Mouse (Mus musculus): ENCODE measurements around the gene Hjurp. TPM values are rescaled to one million over a fixed set of nuclear protein-coding genes. Genes with fewer than 3 reads are reported as not detected.

The Hjurp gene
- polyA plus RNA-seq, 1 experiment from 2014 or later: 211 TPM

DNA sequence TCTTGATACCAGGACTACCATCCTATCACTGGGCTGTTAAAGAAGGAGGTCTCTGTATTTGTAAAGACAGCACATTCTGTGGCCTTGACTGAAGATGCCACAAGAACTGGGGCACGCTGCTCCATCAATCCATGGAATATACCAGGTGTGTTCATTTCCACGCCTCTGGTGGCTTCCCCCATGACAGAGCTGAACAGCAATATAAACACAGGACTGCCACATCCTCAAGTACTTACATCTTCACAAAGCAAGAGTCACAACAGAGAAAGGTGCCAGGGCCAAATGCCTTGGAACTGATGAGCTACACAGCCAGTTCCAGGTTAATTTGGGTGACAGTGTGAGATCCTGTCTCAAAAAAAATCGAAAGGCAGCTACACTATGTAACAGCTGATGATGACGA is 3.6 kb downstream of the Hjurp start:
- Histone ChIP-seq H3K4me3 (ENCODE audit: low read depth, low read length) (no peak overlapping the region), H3K27ac (ENCODE audit: low read length) (no peak overlapping the region), H3K9me3 (ENCODE audit: control insufficient read depth, low read depth, low read length) (no peaks in the 10 kb centered on the region), H3K4me2 (replicated peaks; ENCODE audit: low read depth, low read length) (no peak overlapping the region), H3K4me1 (ENCODE audit: control insufficient read depth, insufficient read depth, low read length) (peaks cover 24% of the 10 kb centered on the region), H3K9ac (replicated peaks; ENCODE audit: low read depth, low read length) (no peak overlapping the region), H3K36me3 (ENCODE audit: control insufficient read depth, insufficient read depth, low read length) (peaks cover 59% of the 10 kb centered on the region), H3K27me3 (ENCODE audit: control insufficient read depth, insufficient read depth, low read length) (no peaks in the 10 kb centered on the region)
- no peak for ATAC-seq (ENCODE audit: insufficient number of reproducible peaks, insufficient read depth, low FRiP score, low read depth)
- WGBS: 85% methylated on average over 4 of the region's 4 CpGs

DNA sequence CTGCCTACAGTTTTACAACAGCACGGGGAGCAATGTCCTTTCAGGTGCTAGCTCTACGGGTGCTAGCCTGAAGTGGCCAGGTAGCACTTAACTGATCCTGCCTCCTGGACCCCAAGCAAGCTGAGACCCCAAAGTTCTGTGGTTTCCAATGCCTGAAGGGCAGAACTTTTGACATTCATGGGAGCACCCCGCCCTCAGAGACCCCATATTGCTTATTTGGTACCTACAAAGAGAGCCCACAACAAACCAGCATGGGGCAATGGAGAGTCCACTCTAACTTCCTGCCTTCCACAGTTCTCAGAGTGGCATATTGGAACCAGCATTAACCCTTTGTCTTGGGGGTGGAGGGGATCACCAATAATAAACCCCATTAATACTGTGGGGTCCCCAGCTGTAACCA is 4.1 kb downstream of the Hjurp start:
- no peak overlapping the region for H3K4me3 ChIP-seq (ENCODE audit: low read depth, low read length)
- ATAC-seq (ENCODE audit: insufficient number of reproducible peaks, insufficient read depth, low FRiP score, low read depth): no peak
- peaks cover 65% of the 10 kb centered on the region for H3K36me3 ChIP-seq (ENCODE audit: control insufficient read depth, insufficient read depth, low read length)
- H3K9me3 ChIP-seq (ENCODE audit: control insufficient read depth, low read depth, low read length): no peaks in the 10 kb centered on the region
- 96% methylated on average over 3 of the region's 3 CpGs for WGBS
- H3K4me2 ChIP-seq (replicated peaks; ENCODE audit: low read depth, low read length): no peak overlapping the region
- H3K9ac ChIP-seq (replicated peaks; ENCODE audit: low read depth, low read length): no peak overlapping the region
- no peak overlapping the region for H3K27ac ChIP-seq (ENCODE audit: low read length)
- H3K4me1 ChIP-seq (ENCODE audit: control insufficient read depth, insufficient read depth, low read length): peaks cover 24% of the 10 kb centered on the region
- no peaks in the 10 kb centered on the region for H3K27me3 ChIP-seq (ENCODE audit: control insufficient read depth, insufficient read depth, low read length)

DNA sequence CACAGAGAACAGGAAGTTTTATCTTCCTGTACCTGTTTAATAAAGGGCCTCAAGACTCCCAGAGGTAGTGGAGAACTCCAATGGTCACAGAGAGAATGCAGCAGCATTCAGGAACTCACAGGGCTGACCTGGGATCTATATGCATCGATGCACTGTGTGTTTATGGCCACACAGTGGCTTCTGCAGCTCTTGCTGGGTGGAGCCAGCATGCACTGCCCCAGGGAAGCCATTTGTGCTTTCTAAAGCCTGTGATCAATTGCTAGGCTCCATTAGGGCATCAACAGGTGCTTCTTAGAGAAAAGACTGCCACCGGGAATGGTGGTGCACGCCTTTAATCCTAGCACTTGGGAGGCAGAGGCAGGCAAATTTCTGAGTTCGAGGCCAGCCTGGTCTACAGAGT is 4.6 kb downstream of the Hjurp start:
- Histone ChIP-seq H3K27ac (ENCODE audit: low read length) (no peak overlapping the region), H3K36me3 (ENCODE audit: control insufficient read depth, insufficient read depth, low read length) (peaks cover 69% of the 10 kb centered on the region), H3K27me3 (ENCODE audit: control insufficient read depth, insufficient read depth, low read length) (no peaks in the 10 kb centered on the region), H3K4me2 (replicated peaks; ENCODE audit: low read depth, low read length) (no peak overlapping the region), H3K9ac (replicated peaks; ENCODE audit: low read depth, low read length) (no peak overlapping the region), H3K4me1 (ENCODE audit: control insufficient read depth, insufficient read depth, low read length) (peaks cover 21% of the 10 kb centered on the region), H3K4me3 (ENCODE audit: low read depth, low read length) (no peak overlapping the region), H3K9me3 (ENCODE audit: control insufficient read depth, low read depth, low read length) (no peaks in the 10 kb centered on the region)
- WGBS: 69% methylated on average over 4 of the region's 4 CpGs
- no peak for ATAC-seq (ENCODE audit: insufficient number of reproducible peaks, insufficient read depth, low FRiP score, low read depth)

DNA sequence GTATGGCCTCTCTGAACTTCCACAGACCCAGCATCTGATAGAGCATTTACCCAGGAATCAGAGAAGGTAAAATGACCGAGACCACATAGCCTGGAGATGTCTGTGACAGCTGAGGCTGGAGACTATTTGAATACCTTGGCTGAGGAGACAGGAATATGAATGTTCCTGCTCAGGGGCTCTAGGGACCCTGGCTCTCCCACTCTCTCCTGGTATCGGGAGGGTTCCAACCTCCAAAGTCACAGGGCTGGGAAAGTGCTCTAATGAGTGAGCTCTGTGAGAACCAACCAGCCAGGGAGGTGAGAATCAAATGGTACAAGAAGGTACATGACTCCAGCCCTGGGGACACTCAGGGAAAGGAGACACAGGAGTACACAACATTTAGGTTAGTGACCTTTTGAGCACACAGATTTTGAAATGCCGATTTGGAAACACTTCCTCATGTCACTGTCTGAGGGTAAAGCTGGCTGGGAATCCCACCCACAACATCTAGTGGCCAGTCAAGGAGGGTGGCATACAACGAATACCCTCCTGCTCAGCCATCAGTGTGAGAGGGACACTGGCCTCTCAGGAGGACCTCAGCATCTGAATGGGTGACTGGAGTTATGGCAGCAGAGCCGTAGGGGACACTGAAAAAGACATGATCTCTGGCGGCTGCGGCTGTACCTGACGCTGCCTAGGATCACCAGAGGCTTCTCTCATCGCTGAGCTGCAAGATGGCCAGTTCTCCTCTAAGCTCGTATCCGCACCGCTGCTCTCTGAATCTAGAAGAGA is 7.7 kb downstream of the Hjurp start:
- H3K27me3 ChIP-seq (ENCODE audit: control insufficient read depth, insufficient read depth, low read length): no peaks in the 10 kb centered on the region
- no peak overlapping the region for H3K4me3 ChIP-seq (ENCODE audit: low read depth, low read length)
- WGBS: 89% methylated on average over 12 of the region's 12 CpGs
- H3K27ac ChIP-seq (ENCODE audit: low read length): no peak overlapping the region
- no peak overlapping the region for H3K4me2 ChIP-seq (replicated peaks; ENCODE audit: low read depth, low read length)
- no peaks in the 10 kb centered on the region for H3K4me1 ChIP-seq (ENCODE audit: control insufficient read depth, insufficient read depth, low read length)
- no peak for ATAC-seq (ENCODE audit: insufficient number of reproducible peaks, insufficient read depth, low FRiP score, low read depth)
- H3K9me3 ChIP-seq (ENCODE audit: control insufficient read depth, low read depth, low read length): no peaks in the 10 kb centered on the region; the same call in 1 of the 2 replicates
- no peak overlapping the region for H3K9ac ChIP-seq (replicated peaks; ENCODE audit: low read depth, low read length)
- peaks cover 88% of the 10 kb centered on the region for H3K36me3 ChIP-seq (ENCODE audit: control insufficient read depth, insufficient read depth, low read length)

DNA sequence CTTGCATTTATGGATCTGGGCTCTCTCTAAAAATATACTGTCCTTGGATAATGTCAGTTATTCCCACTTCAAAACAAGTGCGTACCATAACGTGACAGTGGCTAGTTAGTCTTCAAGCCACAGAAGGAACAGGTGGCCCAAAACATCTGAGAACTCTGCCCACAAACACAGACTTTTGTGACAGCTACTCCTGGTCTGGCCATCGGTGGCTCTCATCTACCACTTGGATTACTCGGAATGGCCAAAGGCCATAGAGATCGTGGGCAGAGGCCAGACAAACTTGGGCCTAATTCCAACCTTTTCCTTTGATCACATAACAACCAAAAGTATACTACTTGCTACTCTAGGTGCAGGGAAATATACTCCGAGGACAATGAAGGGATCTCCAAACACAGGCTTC is 9.4 kb downstream of the Hjurp start:
- no peak overlapping the region for H3K27ac ChIP-seq (ENCODE audit: low read length)
- H3K27me3 ChIP-seq (ENCODE audit: control insufficient read depth, insufficient read depth, low read length): no peaks in the 10 kb centered on the region
- WGBS: 88% methylated on average over 6 of the region's 6 CpGs
- H3K4me1 ChIP-seq (ENCODE audit: control insufficient read depth, insufficient read depth, low read length): no peaks in the 10 kb centered on the region
- H3K36me3 ChIP-seq (ENCODE audit: control insufficient read depth, insufficient read depth, low read length): peaks cover 88% of the 10 kb centered on the region
- no peak overlapping the region for H3K4me2 ChIP-seq (replicated peaks; ENCODE audit: low read depth, low read length)
- ATAC-seq (ENCODE audit: insufficient number of reproducible peaks, insufficient read depth, low FRiP score, low read depth): no peak
- no peaks in the 10 kb centered on the region; the same call in 1 of the 2 replicates for H3K9me3 ChIP-seq (ENCODE audit: control insufficient read depth, low read depth, low read length)
- H3K9ac ChIP-seq (replicated peaks; ENCODE audit: low read depth, low read length): no peak overlapping the region
- no peak overlapping the region for H3K4me3 ChIP-seq (ENCODE audit: low read depth, low read length)

DNA sequence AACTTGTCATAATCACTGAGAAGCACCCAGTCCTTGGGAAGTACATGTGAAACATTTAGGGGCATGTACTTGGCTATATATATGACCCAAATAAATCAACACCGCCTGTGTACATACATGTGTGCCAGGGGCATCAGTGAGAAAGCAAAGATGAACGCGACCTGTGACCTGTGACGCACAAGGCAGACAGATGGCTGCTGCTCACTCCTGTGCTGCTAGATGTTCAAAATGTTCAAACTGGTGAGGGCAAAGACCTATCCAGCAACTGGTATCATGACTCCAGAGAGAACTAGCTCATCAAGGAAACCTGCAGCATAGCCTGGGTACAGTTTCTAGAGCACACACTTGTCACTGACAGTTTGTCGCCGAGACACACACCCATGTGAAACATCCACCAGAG is 9.9 kb downstream of the Hjurp start:
- 92% methylated on average over 6 of the region's 6 CpGs for WGBS
- H3K9ac ChIP-seq (replicated peaks; ENCODE audit: low read depth, low read length): no peak overlapping the region
- H3K4me2 ChIP-seq (replicated peaks; ENCODE audit: low read depth, low read length): no peak overlapping the region
- H3K4me3 ChIP-seq (ENCODE audit: low read depth, low read length): no peak overlapping the region
- H3K4me1 ChIP-seq (ENCODE audit: control insufficient read depth, insufficient read depth, low read length): peaks cover under 1% of the 10 kb centered on the region; the same call in 1 of the 2 replicates
- ATAC-seq (ENCODE audit: insufficient number of reproducible peaks, insufficient read depth, low FRiP score, low read depth): no peak
- H3K27ac ChIP-seq (ENCODE audit: low read length): no peak overlapping the region
- no peaks in the 10 kb centered on the region for H3K27me3 ChIP-seq (ENCODE audit: control insufficient read depth, insufficient read depth, low read length)
- H3K36me3 ChIP-seq (ENCODE audit: control insufficient read depth, insufficient read depth, low read length): peaks cover 88% of the 10 kb centered on the region
- no peaks in the 10 kb centered on the region; the same call in 1 of the 2 replicates for H3K9me3 ChIP-seq (ENCODE audit: control insufficient read depth, low read depth, low read length)

DNA sequence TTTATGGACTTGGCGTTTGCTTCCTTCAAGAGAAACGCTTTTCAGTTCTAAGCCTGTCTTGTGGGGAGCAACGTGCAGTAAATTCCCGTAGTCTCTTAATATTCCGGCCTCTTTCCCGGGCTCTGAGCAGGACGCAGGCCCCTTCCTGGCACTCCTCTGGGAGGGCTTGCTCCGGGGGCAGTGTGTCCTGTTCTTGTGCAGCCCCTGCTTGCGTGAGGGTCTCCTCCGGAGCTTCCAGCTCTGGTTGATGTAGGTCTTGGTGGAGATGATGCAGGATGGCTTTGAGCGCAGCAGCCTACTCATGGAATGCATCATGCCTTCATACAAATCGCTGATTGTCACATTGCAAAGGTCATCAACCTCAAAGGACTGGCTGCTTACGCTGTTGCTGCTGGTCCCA is 11.3 kb downstream of the Hjurp start:
- no peaks in the 10 kb centered on the region for H3K27me3 ChIP-seq (ENCODE audit: control insufficient read depth, insufficient read depth, low read length)
- peaks cover 90% of the 10 kb centered on the region for H3K36me3 ChIP-seq (ENCODE audit: control insufficient read depth, insufficient read depth, low read length)
- no peaks in the 10 kb centered on the region; the same call in 1 of the 2 replicates for H3K9me3 ChIP-seq (ENCODE audit: control insufficient read depth, low read depth, low read length)
- no peak overlapping the region for H3K4me3 ChIP-seq (ENCODE audit: low read depth, low read length)
- no peak overlapping the region for H3K27ac ChIP-seq (ENCODE audit: low read length)
- no peak overlapping the region for H3K9ac ChIP-seq (replicated peaks; ENCODE audit: low read depth, low read length)
- no peak overlapping the region for H3K4me2 ChIP-seq (replicated peaks; ENCODE audit: low read depth, low read length)
- no peak for ATAC-seq (ENCODE audit: insufficient number of reproducible peaks, insufficient read depth, low FRiP score, low read depth)
- H3K4me1 ChIP-seq (ENCODE audit: control insufficient read depth, insufficient read depth, low read length): peaks cover 4% of the 10 kb centered on the region; the same call in 1 of the 2 replicates
- WGBS: 90% methylated on average over 13 of the region's 13 CpGs

DNA sequence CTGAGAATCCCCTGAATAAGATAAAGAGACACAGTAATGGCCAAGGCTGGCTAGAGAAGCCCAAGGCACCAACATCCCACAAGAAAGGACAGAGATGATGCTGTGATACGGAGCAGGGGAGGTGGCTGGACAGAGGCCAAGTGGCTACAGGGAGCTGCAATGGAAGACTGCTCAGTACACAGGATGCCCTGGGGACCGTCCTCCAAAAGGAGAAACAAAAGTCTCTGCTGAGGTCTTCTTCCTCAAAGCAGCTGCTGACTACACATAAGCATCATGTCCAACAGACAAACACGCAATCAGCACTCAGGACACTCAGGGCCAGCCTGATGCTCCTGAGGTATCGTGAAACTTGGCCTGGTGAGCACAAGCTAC is 12.6 kb downstream of the Hjurp start:
- Histone ChIP-seq H3K36me3 (ENCODE audit: control insufficient read depth, insufficient read depth, low read length) (peaks cover 99% of the 10 kb centered on the region), H3K27ac (ENCODE audit: low read length) (no peak overlapping the region), H3K9ac (replicated peaks; ENCODE audit: low read depth, low read length) (no peak overlapping the region), H3K27me3 (ENCODE audit: control insufficient read depth, insufficient read depth, low read length) (no peaks in the 10 kb centered on the region), H3K4me1 (ENCODE audit: control insufficient read depth, insufficient read depth, low read length) (peaks cover 4% of the 10 kb centered on the region; the same call in 1 of the 2 replicates), H3K4me3 (ENCODE audit: low read depth, low read length) (no peak overlapping the region), H3K9me3 (ENCODE audit: control insufficient read depth, low read depth, low read length) (no peaks in the 10 kb centered on the region; the same call in 1 of the 2 replicates), H3K4me2 (replicated peaks; ENCODE audit: low read depth, low read length) (no peak overlapping the region)
- WGBS: 75% methylated on average over 4 of the region's 4 CpGs
- no peak for ATAC-seq (ENCODE audit: insufficient number of reproducible peaks, insufficient read depth, low FRiP score, low read depth)

All from stomach, embryonic 14.5 days (tissue).